Mouse (Mus musculus) kidney, postnatal 0 days (tissue): ENCODE results near the gene Usp33. TPM values are rescaled to one million over a fixed set of nuclear protein-coding genes. Genes with fewer than 3 reads are reported as not detected.

Experiments used
- ATAC-seq: fragments of 200-750 bp; cut with Nextera tagmentation; replicated peaks from 2 replicates; pipeline ENCODE4 v1.8.0; 2017; ENCODE audit warnings: low read depth, moderate number of reproducible peaks, moderate TSS enrichment, moderate library complexity; ENCODE audit not compliant: low FRiP score
- DNase-seq: peaks from one replicate; pipeline ENCODE4 v3.0.0-alpha.2; 2016; ENCODE audit warnings: low spot score
- H3K27ac ChIP-seq: fragments of 300-500 bp; sonication (generic); 2 replicates; pipeline ENCODE4 v1.5.1; 2014; ENCODE audit warnings: mild to moderate bottlenecking
- H3K27me3 ChIP-seq: fragments of 300-500 bp; sonication (generic); 2 replicates; pipeline ENCODE4 v1.6.1; 2014; ENCODE audit warnings: low read length, mixed read lengths; ENCODE audit not compliant: insufficient read depth
- H3K36me3 ChIP-seq: fragments of 300-500 bp; sonication (generic); 2 replicates; pipeline ENCODE4 v1.6.1; 2014; ENCODE audit warnings: low read length, mixed read lengths; ENCODE audit not compliant: insufficient read depth
- H3K4me1 ChIP-seq: fragments of 300-500 bp; sonication (generic); replicated peaks from 2 replicates; pipeline ENCODE4 v1.6.1; 2014; ENCODE audit warnings: antibody characterized with exemption, low read length, mixed read lengths; ENCODE audit not compliant: insufficient read depth
- H3K4me2 ChIP-seq: fragments of 300-500 bp; sonication (generic); 2 replicates; pipeline ENCODE4 v1.6.1; 2014; ENCODE audit warnings: mild to moderate bottlenecking, low read length, moderate library complexity, mixed read lengths
- H3K4me3 ChIP-seq: fragments of 300-500 bp; sonication (generic); replicated peaks from 2 replicates; pipeline ENCODE4 v1.5.1; 2014; ENCODE audit warnings: low read depth, low read length
- H3K9ac ChIP-seq: fragments of 300-500 bp; sonication (generic); 2 replicates; pipeline ENCODE4 v1.6.1; 2014; ENCODE audit warnings: low read depth, low read length
- H3K9me3 ChIP-seq: fragments of 300-500 bp; sonication (generic); replicated peaks from 2 replicates; pipeline ENCODE4 v1.6.1; 2016; ENCODE audit warnings: low read length, inconsistent platforms, mixed read lengths
- CTCF ChIP-seq: IDR thresholded peaks from 2 replicates; pipeline ENCODE4 v1.5.1; 2016; ENCODE audit warnings: antibody characterized with exemption, low read depth, mild to moderate bottlenecking, moderate library complexity
- WGBS: fragments of 180-500 bp; shearing (Covaris S2); extraction: QIAGEN DNeasy Blood & Tissue Kit; methylation state at CpG from one replicate; pipeline ENCODE4 v1.1.7; 2014; 5-methylcytosine and 5-hydroxymethylcytosine counted together
- polyA plus RNA-seq: library from polyadenylated mRNA; unstranded; fragments of >200 nt; fragmentation: Nextera tagmentation; extraction: Ambion mirVana; gene quantifications from 2 replicates; pipeline ENCODE4 v1.2.1, GENCODE M21; 2015

The Usp33 gene
- polyA plus RNA-seq, 1 experiment from 2014 or later = 30.5 TPM

- Histone ChIP-seq H3K27ac (no peak overlapping the region), H3K4me1 (peaks cover 29% of the 10 kb centered on the region), H3K4me3 (no peak overlapping the region), H3K36me3 (no peaks in the 10 kb centered on the region), H3K27me3 (no peaks in the 10 kb centered on the region), H3K9ac (no peak overlapping the region), H3K4me2 (no peak overlapping the region), H3K9me3 (no peaks in the 10 kb centered on the region)
- DNase-seq (no peak), ATAC-seq (no peak)
- no peak for TF ChIP-seq CTCF
- 87% methylated on average over 7 of the region's 7 CpGs for WGBS
Measured at GRCm38 (mm10) chr3:152405420-152405819, 59.1 kb downstream of the Usp33 start.

GRCm38 (mm10) chr3:152405978-152406640, 59.8 kb downstream of the Usp33 start:
- DNase-seq = no peak
- no peak overlapping the region for H3K9ac ChIP-seq
- peaks cover 31% of the 10 kb centered on the region for H3K4me1 ChIP-seq
- WGBS = 70% methylated on average over 4 of the region's 4 CpGs
- ATAC-seq = no peak
- no peak overlapping the region for H3K4me2 ChIP-seq
- H3K9me3 ChIP-seq = no peaks in the 10 kb centered on the region
- no peak overlapping the region for H3K4me3 ChIP-seq
- TF ChIP-seq CTCF = no peak
- no peak overlapping the region for H3K27ac ChIP-seq
- H3K36me3 ChIP-seq = no peaks in the 10 kb centered on the region
- no peaks in the 10 kb centered on the region for H3K27me3 ChIP-seq

- no peaks in the 10 kb centered on the region for H3K27me3 ChIP-seq
- TF ChIP-seq CTCF = no peak
- no peak overlapping the region for H3K9ac ChIP-seq
- ATAC-seq = peak; percentile 36
- 0 out of 2 replicates have a peak overlapping the region, but pooled peaks have one; percentile 19 for H3K27ac ChIP-seq
- peak; percentile 2 for DNase-seq
- H3K36me3 ChIP-seq = no peaks in the 10 kb centered on the region
- H3K9me3 ChIP-seq = no peaks in the 10 kb centered on the region
- no peak overlapping the region for H3K4me3 ChIP-seq
- no peak overlapping the region for H3K4me2 ChIP-seq
- H3K4me1 ChIP-seq = peaks cover 13% of the 10 kb centered on the region; the same call in 1 of the 2 replicates
- 41% methylated on average over 7 of the region's 7 CpGs for WGBS
Measured at GRCm38 (mm10) chr3:152410980-152411551, 64.8 kb downstream of the Usp33 start.

GRCm38 (mm10) chr3:152412362-152412761, 66.1 kb downstream of the Usp33 start:
- H3K36me3 ChIP-seq = no peaks in the 10 kb centered on the region
- DNase-seq (no peak), ATAC-seq (no peak)
- H3K9me3 ChIP-seq = no peaks in the 10 kb centered on the region
- H3K27ac ChIP-seq = no peak overlapping the region
- no peak for TF ChIP-seq CTCF
- no peaks in the 10 kb centered on the region for H3K27me3 ChIP-seq
- no peak overlapping the region for H3K9ac ChIP-seq
- H3K4me2 ChIP-seq = no peak overlapping the region
- no peak overlapping the region for H3K4me3 ChIP-seq
- 89% methylated on average over 4 of the region's 4 CpGs for WGBS
- peaks cover 6% of the 10 kb centered on the region; the same call in 1 of the 2 replicates for H3K4me1 ChIP-seq

- Histone ChIP-seq H3K9me3 (no peaks in the 10 kb centered on the region), H3K4me3 (no peak overlapping the region), H3K9ac (no peak overlapping the region), H3K4me1 (no peaks in the 10 kb centered on the region), H3K4me2 (no peak overlapping the region), H3K27ac (no peak overlapping the region), H3K36me3 (peaks cover 16% of the 10 kb centered on the region; the same call in 1 of the 2 replicates), H3K27me3 (no peaks in the 10 kb centered on the region)
- WGBS = 91% methylated on average over 8 of the region's 8 CpGs
- DNase-seq (no peak), ATAC-seq (no peak)
- TF ChIP-seq CTCF = no peak
Measured at GRCm38 (mm10) chr3:152428925-152429324, 82.6 kb downstream of the Usp33 start.

- 0 out of 2 replicates have a peak, but pooled peaks cover 10% of the 10 kb centered on the region for H3K36me3 ChIP-seq
- WGBS = 94% methylated on average over 7 of the region's 7 CpGs
Measured at GRCm38 (mm10) chr3:152432677-152433076, 86.4 kb downstream of the Usp33 start.

More at GRCm38 (mm10) chr3:152432677-152433076, 86.4 kb downstream of the Usp33 start:
- no peak overlapping the region for H3K4me3 ChIP-seq
- H3K9me3 ChIP-seq = no peaks in the 10 kb centered on the region
- DNase-seq = no peak
- H3K27me3 ChIP-seq = no peaks in the 10 kb centered on the region
- no peak overlapping the region for H3K4me2 ChIP-seq
- no peak for TF ChIP-seq CTCF
- no peak overlapping the region for H3K9ac ChIP-seq
- H3K27ac ChIP-seq = no peak overlapping the region
- ATAC-seq = no peak
- no peaks in the 10 kb centered on the region for H3K4me1 ChIP-seq
